Mouse (Mus musculus): Measurements from ENCODE around the gene Cd47.

DNA sequence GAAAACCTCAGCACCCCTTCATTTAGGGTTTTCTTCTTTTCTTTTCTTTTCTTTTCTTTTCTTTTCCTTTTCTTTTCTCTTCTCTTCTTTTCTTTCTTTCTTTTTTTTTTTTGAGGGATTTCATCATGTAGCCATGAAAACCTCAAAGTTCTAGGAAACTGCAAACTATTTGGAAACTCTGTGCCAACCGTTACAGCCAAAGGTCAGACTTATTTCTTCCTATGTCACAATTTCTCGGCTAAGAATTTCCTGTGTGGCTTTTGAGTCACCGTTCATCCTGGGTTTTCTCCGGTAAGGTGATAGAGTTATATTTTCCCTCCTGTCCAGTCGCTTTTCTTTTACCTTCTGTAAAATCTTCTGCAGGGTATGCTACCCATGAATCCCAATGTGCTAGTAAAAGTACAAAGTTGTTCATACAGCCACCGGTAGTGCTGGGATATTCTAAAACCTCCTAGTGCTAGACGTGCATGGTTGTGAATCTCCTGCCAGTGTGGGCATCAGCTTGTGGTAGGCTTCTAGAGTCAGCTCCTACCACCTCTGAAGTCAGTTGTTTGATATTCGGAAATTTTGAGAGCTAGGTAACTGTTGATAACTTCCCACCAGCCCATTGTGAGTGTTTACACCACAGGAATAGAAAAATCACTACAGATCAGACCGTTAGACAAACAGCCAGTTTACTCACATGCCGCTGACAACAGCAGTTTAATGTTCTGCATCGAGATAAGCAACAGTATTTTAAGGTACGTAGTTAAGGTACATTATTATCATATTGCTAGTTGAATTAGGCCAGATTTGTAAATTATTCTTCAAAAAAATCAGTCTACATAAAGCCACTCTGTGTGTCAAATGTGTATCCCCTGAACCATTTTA lies 29.8 kb upstream of the Cd47 start:
- no peak for TF ChIP-seq CTCF (IDR thresholded peaks at IDR 0.05; ENCODE audit: borderline replicate concordance, control insufficient read depth, extremely low read depth, insufficient read depth, low read length, poor library complexity)
- TF ChIP-seq POLR2A (IDR thresholded peaks at IDR 0.05; ENCODE audit: control insufficient read depth, extremely low read depth, insufficient read depth, low read length, poor library complexity) = no peak

All from thymus, adult 2 months (tissue).